Mouse (Mus musculus) urinary bladder, postnatal 25 days (tissue): ENCODE measurements at regions not wholly inside any gene's neighbourhood (a gene's known extent, or its start where the extent isn't known, plus 50 kb on each side); places are given as distances from the start of the nearest gene placed in this dataset.

Experiments used
- DNase-seq: peaks from one replicate; pipeline ENCODE4 v3.0.0; 2022; ENCODE audit warnings: low spot score

DNA sequence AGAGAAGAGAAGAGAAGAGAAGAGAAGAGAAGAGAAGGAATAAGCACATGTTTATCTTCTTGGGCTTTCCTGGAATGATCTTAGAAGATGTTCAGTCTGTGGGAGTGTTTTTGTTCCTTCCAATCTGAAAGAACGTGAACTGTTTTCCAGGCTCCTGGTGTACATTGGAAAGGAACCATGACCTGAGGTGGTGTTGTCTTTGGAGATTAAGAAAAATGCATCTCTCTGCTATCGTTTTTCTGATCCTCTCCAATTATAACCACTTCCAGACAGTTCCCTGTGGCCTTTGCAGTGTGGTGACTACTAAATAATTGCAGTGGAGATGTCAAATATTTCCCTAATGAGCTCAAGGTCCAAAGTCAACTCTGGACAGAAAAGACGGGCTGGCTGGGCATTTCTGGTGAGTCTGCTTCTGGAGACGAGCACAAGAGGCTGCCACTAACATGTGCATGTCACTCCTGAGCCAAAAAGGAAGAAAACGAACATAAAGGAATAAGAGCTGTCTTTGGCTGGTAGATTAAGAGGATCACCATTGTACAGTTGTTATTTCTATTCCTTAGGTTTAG is 431.7 kb downstream of the Adgrl2 start:
- no peak for DNase-seq

DNA sequence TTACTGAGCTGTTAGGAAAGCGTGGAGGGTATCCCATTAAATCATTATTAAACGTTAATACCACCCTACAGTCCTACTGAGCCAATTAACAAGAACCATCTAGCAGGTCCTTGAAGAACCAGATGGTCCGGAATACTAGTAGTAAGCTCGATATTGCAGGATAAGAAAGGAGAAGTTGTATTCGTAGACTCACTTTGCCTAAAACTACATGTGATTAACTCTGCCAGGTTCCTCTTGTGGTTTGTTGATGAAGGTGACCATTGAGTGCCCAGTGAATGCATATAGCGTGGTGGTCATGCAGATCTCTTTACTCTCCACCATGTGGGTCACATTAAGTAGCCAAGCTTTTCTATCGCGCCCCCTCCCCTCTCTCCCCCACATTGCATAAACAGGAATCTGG is 435.0 kb downstream of the Adgrl2 start:
- no peak for DNase-seq

- no peak for DNase-seq
Observed at GRCm38 (mm10) chr3:148550716-148551115, 439.6 kb downstream of the Adgrl2 start.

GRCm38 (mm10) chr3:148544929-148545328 is 445.4 kb downstream of the Adgrl2 start:
- no peak for DNase-seq

DNA sequence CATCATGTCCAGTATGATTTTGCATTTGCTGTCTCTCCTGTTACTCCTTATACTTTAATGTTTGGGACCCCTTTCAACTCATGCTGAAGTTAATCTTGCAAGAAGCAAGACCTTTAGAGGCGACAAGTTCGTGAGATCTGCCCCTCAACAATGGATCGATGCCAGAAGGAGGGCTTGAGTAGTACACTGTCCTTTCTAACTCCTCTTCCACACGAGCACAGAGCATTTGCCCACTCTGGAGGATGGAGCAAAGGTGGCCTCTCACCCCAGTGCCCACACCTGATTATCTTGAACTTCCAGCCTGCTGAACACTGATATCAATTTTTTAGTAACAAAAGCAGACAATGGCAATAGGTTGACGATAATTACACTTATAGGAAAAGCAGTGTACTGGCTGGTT is 448.1 kb downstream of the Adgrl2 start:
- DNase-seq, result no peak

DNA sequence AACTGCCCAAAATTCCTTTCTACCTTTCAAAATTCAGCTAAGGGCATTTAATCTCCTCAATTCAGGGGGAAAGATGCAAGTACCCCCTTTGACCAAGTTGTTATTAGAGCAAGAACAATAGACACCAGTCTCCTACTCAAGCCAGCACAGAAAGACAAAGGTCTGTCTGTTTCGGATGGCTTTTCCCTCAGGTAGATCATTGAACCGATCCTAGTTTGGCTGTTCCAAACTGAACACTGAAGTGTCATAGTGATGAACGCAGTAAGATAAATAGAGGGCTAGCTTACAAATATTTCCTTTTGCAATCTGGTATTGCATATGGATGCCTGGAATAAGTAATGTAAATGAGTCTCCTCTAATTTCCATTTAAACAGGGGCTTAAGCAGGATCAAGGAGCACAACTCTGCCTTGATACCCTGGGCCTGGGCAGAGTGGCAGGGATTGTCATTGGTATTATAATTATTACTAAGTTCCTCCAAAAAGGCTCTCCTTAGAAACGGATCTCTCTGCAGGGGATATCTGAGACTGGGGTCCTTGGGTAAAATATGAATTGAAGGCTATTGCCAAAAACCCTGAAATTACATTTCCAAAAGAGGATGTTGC is 452.6 kb downstream of the Adgrl2 start:
- DNase-seq, result no peak

DNA sequence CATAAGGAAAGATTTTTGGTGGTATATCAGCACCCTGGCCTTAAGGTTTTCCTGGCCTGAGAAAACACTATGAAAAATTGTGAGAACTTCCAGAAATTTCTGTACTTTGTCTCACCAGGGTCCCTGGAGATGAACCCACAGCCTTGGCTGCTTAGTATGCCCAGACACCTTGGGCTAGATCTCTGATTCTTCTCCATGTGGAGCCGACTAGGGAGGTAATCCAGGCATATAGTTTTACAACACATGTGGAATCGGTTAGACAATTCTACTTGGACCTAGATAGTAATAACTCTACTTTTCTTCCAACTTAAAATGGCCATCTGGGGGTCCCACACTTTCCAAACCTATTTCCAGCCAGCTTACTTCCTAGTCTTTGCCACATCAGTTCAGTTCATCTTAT is 460.5 kb downstream of the Adgrl2 start:
- no peak for DNase-seq

- DNase-seq, result no peak
Observed at GRCm38 (mm10) chr3:148510381-148510780, 480.0 kb downstream of the Adgrl2 start.

DNA sequence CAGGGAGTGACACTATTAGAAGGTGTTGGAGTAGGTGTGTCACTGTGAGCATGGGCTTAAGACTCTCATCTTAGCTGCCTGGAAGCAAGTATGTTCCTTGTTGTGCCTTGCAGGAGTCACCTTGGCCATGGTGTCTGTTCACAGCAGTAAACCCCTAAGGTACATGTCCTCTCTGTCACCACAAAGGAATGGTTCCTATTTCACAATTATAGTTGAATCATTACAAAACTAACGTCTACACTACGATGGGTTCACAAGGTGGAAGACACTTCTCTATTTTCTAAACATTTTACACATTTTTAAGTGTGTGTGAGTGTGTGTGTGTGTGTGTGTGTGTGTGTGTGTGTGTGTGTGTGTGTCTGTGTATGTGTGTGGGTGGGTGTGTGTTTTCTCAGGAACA is 485.4 kb downstream of the Adgrl2 start:
- DNase-seq, result no peak

DNA sequence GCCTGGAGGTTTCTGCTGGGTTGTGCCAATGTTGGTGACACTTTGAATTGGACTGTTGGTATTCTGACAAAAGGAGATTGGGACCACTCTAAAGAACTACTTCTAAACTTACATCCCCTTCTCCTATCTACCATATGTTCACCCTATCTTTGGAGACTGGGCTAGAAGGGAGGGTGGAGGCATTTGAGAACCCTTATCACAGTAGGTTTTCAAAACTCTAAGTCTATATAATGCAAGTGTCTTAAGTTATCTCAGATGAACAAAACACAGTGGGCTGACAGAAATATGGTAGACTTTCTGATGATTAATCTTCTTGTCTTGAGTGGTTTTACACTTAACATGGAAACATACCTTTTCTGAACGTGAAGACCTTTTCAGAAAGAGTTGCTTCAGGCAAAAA is 486.9 kb downstream of the Adgrl2 start:
- no peak for DNase-seq

DNA sequence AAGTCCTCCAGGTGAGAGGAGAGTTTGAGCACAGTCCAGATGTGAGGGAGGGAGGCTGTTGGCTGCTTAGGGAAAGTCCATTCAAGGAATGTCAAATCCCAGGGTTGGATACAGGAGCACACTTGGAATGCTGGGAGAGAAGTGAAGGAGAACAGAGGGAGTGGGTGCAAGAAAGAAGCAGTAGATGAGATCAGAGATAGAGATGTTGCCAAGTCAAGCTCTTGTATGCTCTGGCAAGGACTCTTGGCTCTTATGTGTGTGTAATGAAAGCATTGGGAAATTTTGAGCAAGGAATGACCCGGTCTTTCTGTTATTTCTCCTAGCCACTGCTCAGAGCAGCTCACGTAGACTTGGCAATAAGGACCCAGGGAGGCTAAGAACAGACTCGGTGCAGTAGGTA is 488.6 kb downstream of the Adgrl2 start:
- DNase-seq, result no peak

DNA sequence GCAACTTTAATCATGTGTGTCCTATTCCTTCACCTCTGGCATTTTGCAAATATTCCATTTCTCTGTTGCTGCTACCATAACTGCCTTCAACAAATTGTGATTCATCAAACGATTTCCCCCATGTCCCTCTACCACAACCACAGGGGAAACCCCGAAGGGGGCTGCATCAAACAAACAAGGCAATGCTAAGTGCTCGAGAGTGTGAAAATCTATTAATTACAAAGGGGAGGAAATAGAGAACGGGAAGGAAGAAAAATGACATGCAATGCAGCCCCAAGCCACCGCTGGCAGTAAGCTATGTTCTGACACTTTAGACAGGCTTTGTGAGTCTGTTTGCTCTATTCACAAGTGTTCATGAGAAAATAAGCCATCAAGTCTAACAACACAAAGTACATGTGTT is 493.7 kb downstream of the Adgrl2 start:
- DNase-seq, result no peak

- no peak for DNase-seq
Observed at GRCm38 (mm10) chr3:148491287-148491686, 499.1 kb downstream of the Adgrl2 start.

- no peak for DNase-seq
Observed at GRCm38 (mm10) chr3:148489201-148489600, 501.2 kb downstream of the Adgrl2 start.

DNA sequence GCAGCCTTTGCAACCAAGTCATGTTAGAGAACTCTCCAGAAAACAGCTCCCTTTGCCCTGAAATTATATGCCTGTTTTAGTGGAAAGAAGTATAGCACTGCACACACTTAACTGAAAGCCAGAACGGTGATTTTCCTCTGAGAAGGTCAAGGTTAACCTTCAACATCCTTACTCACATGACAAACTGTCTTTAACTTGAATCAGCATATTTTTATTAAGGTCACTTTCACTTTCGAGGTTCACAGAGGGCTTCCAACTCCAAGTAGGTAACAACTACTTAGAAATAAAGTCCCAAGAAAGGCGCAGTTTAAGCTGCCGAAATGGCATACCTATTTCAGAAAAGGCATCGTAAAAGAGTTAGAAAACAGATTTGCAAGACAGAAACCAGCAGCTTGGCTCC is 502.4 kb downstream of the Adgrl2 start:
- DNase-seq, result no peak

- no peak for DNase-seq
Observed at GRCm38 (mm10) chr3:148475862-148476261, 514.5 kb downstream of the Adgrl2 start.

GRCm38 (mm10) chr3:148472943-148473444 is 517.4 kb downstream of the Adgrl2 start:
- DNase-seq, result no peak

DNA sequence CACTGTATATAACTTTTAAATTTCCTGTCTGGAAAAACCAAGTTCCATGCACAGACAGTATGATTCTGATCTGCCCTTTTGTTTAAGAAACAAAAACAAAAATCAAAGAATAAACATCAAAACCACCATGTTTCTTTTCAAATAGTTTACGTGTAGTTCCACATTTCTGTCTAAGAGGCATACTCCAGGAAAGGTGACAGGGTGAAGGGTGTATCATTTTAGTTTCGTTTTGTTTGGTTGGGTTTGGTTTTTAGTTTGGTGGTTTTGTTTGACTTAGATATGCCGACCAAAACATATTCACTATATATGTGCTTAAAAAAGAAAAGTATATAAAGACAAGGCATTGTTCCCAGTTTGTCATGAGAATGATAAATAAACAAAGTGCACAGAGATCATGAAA is 524.9 kb downstream of the Adgrl2 start:
- no peak for DNase-seq

DNA sequence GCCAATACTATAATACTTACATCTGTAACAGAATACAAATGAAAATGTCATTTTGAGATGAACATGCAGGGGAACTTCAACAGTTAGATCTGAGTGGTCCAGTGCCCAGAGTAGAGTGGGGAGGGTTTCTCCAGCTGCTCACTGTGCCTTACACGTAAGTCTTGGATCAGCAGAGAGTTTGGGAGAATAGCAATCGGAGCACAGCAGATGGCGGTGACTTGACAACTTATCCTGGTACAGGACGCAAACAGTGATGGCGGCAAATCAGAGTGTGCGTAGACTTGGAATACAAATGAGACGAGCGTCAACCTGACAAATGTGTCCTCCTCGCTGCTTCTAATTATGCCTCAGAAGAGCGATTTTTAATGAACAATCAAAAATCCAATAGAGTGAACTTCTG is 527.6 kb downstream of the Adgrl2 start:
- DNase-seq, result no peak

DNA sequence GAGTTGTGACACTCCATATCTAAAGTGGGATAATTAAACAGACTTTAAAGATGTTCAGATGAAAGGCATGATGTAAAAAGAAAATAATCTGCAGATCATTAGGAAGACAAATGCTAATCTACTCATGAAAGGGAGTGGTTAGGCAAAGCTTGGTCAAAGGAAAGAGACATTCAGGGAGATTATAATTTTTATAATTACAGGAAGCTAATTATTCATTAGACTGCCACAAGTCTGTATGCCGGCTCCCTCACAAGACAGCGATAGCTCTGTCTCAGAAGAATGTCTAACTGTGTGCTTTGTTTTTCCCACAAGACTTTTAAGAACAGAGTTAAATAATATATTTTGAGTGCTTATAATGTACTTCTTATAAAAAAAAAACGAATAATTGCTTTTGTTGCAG is 541.5 kb downstream of the Adgrl2 start:
- DNase-seq, result no peak

GRCm38 (mm10) chr3:148448465-148448864 is 541.9 kb downstream of the Adgrl2 start:
- DNase-seq, result no peak

- no peak for DNase-seq
Observed at GRCm38 (mm10) chr3:148446845-148447244, 543.5 kb downstream of the Adgrl2 start.

DNA sequence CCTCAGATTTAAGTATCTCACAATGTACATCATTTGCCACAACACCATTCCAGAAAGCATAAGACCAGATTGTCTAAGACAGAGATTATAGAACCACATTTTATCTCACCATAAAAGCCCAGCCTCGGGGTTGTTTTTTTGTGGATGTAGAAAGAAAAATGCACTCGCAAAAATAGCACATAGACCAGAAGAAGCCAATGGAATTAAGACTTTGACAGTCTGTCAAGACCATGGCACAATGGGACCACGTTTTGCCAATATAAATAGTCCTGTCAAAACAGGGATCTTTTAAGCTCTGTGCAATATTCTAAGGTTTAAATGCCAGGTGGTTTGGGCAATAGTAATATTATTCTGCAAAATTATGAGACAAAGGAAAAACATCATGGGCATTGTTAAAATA is 547.3 kb downstream of the Adgrl2 start:
- no peak for DNase-seq

DNA sequence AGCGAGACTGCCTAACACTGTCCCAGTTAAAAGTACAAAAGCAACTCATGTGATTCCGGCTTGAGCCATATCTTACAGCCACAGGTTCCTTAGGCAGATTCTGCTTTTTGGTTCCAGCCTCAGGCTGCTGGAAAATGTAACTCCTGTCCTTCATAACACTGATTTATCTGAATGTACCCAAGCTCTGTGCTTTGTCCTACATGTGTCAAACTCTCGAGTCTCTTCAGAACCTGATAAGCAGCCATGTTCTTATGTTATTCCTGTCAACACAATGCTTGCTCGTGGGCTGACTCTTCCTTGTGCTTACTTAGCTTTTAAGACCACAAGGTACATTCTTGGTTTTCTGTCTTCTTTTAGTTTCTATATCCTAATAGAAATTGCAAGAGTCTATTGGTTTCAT is 556.3 kb downstream of the Adgrl2 start:
- no peak for DNase-seq
